Mouse (Mus musculus) kidney, adult 2 months (tissue): Measurements from ENCODE around the gene Wrap53. TPM values are rescaled to one million over a fixed set of nuclear protein-coding genes. Genes with fewer than 3 reads are reported as not detected.

ENCODE experiments used
- DNase-seq: peaks from one replicate; pipeline ENCODE4 v3.0.0; 2021
- H3K27ac ChIP-seq: fragments of 200-500 bp; 2 replicates; pipeline ENCODE4 v1.5.1; 2012; ENCODE audit warnings: low read depth, low read length, control low read depth, inconsistent platforms; ENCODE audit not compliant: insufficient read depth
- H3K27me3 ChIP-seq: fragments of 200-500 bp; replicated peaks from 2 replicates; pipeline ENCODE4 v1.6.1; 2012; ENCODE audit warnings: mild to moderate bottlenecking, moderate library complexity, low read length, inconsistent platforms; ENCODE audit not compliant: control insufficient read depth, insufficient read depth
- H3K36me3 ChIP-seq: fragments of 200-500 bp; 2 replicates; pipeline ENCODE4 v1.6.1; 2012; ENCODE audit warnings: mild to moderate bottlenecking, moderate library complexity, low read length, inconsistent platforms; ENCODE audit not compliant: control insufficient read depth, insufficient read depth
- H3K4me1 ChIP-seq: fragments of 200-500 bp; 2 replicates; pipeline ENCODE4 v1.6.1; 2011; ENCODE audit warnings: low read length; ENCODE audit not compliant: control insufficient read depth, insufficient read depth
- H3K4me3 ChIP-seq: fragments of 200-500 bp; 2 replicates; pipeline ENCODE4 v1.5.1; 2011; ENCODE audit warnings: mild to moderate bottlenecking, low read depth, low read length, control low read depth; ENCODE audit not compliant: insufficient read depth
- CTCF ChIP-seq: fragments of 200-500 bp; conservative IDR thresholded peaks from 2 replicates; pipeline ENCODE4 v1.5.1; 2011; ENCODE audit warnings: low read depth, mild to moderate bottlenecking, control low read depth, low read length, moderate library complexity, mixed read lengths; ENCODE audit not compliant: insufficient read depth, insufficient read length
- POLR2A ChIP-seq: fragments of 200-500 bp; IDR thresholded peaks from one replicate; pipeline ENCODE4 v1.6.1; 2011; ENCODE audit warnings: low read depth, low read length, control low read depth
- WGBS: fragments of 180-500 bp; shearing (Covaris S2); methylation state at CpG from one replicate; pipeline ENCODE4 v1.1.7; 2018; 5-methylcytosine and 5-hydroxymethylcytosine counted together
- polyA plus RNA-seq: library from polyadenylated mRNA; depleted of rRNA; stranded (reverse); fragments of >200 nt; gene quantifications from 2 replicates; pipeline ENCODE4 v1.2.3, GENCODE M21; 2012

The Wrap53 gene
- polyA plus RNA-seq, 1 experiment, result 20.7 TPM

- 64% methylated on average over 8 of the region's 8 CpGs for WGBS
- DNase-seq, result peak; percentile 15
- Histone ChIP-seq H3K27me3 (no peaks in the 10 kb centered on the region), H3K27ac (no peak overlapping the region), H3K4me1 (no peaks in the 10 kb centered on the region; the same call in 1 of the 2 replicates), H3K36me3 (peaks cover 1% of the 10 kb centered on the region; the same call in 1 of the 2 replicates), H3K4me3 (no peak overlapping the region)
- TF ChIP-seq POLR2A (no peak), CTCF (no peak)
Measured at GRCm38 (mm10) chr11:69565131-69565530, 14.9 kb downstream of the Wrap53 start.

- no peak overlapping the region for H3K4me3 ChIP-seq
- TF ChIP-seq POLR2A (no peak), CTCF (no peak)
- peaks cover 1% of the 10 kb centered on the region; the same call in 1 of the 2 replicates for H3K36me3 ChIP-seq
- 0 out of 2 replicates have a peak, but pooled peaks cover 1% of the 10 kb centered on the region for H3K27me3 ChIP-seq
- 60% methylated on average over 3 of the region's 3 CpGs for WGBS
- H3K27ac ChIP-seq, result no peak overlapping the region
- H3K4me1 ChIP-seq, result no peaks in the 10 kb centered on the region; the same call in 1 of the 2 replicates
- DNase-seq, result no peak
Measured at GRCm38 (mm10) chr11:69564391-69564790, 15.7 kb downstream of the Wrap53 start.

DNA sequence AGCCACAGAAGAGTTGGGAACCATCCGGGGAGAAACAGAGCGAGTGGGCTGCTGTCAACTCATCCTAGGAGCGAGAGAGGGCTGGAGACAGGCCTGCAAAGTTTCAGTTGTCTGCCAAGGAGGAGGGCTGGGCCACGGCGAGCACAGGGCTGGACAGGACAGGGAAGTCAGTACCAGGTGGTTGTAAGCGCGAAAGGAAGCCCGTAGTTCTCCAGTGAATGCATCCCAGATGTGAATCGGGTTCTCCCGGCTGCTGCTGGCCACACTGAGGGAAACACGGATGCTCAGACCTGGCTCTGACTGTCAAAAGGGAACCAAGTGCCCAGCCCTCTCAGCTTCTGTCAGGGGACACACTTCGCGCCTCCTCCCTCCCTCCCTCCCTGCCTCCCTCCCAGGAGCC, 16.7 kb downstream of the Wrap53 start:
- Histone ChIP-seq H3K4me3 (no peak overlapping the region), H3K27ac (no peak overlapping the region), H3K27me3 (0 out of 2 replicates have a peak, but pooled peaks cover 1% of the 10 kb centered on the region), H3K4me1 (no peaks in the 10 kb centered on the region; the same call in 1 of the 2 replicates), H3K36me3 (peaks cover 1% of the 10 kb centered on the region; the same call in 1 of the 2 replicates)
- 92% methylated on average over 13 of the region's 13 CpGs for WGBS
- TF ChIP-seq CTCF, result no peak
- no peak for TF ChIP-seq POLR2A
- no peak for DNase-seq

DNA sequence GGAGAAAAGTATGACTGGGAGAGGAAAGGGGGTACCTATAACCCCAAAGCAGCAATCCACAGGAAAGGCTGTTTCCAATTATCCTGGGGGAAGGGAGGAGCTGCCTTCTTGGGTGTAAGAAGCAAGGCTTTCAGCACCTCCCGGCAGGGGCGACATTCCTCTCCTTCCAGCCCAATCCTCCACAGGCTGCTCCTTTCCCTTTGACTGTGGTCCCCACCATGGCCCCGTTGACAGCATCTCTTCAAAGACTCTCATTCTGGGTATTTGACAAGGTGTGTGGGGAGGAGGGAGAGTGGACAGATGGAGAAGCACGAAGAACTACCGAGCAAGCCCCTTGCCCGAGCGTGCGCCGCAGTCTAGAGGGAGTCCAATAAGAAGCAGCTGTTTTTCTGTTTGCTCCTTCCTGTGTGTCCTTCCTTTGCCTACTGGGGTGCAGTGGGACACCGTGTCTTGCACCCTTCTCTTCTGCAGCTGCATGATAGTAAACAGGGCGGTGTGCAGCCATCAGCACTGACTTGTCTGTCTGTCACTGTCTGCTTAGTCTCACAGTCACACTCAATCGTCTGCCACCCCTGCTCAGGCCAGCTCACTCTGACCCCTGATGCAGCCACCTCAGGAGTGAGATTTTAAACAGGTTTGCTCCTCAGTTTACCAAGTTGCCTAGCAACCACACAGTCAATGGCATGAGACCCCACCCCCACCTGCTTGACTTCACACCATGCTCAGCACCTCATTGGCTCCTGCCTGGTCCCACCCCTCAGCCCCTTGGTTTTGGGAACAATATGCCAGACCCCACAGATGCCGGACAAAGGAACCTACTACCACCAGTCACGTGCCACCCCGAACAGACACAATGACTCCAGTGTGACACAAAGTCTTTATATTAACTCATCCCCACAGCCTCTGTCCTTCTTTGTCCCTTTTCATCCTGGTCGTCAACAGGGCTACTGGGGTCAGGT, 18.9 kb downstream of the Wrap53 start:
- no peak for TF ChIP-seq POLR2A
- no peak for TF ChIP-seq CTCF
- no peak overlapping the region for H3K4me3 ChIP-seq
- peaks cover 1% of the 10 kb centered on the region; the same call in 1 of the 2 replicates for H3K36me3 ChIP-seq
- WGBS, result 76% methylated on average over 16 of the region's 16 CpGs
- DNase-seq, result no peak
- no peak overlapping the region for H3K27ac ChIP-seq
- H3K27me3 ChIP-seq, result 0 out of 2 replicates have a peak, but pooled peaks cover 1% of the 10 kb centered on the region
- no peaks in the 10 kb centered on the region; the same call in 1 of the 2 replicates for H3K4me1 ChIP-seq

GRCm38 (mm10) chr11:69559851-69560765, 19.9 kb downstream of the Wrap53 start, which contains the start of gene Efnb3:
Gene Efnb3, minus strand, starts transcription at chr11:69560205.
- no peak for TF ChIP-seq CTCF
- TF ChIP-seq POLR2A, result no peak
- WGBS, result 5% methylated on average over 59 of the region's 59 CpGs

GRCm38 (mm10) chr11:69559183-69559582, 20.9 kb downstream of the Wrap53 start:
- H3K4me3 ChIP-seq, result no peak overlapping the region
- no peaks in the 10 kb centered on the region for H3K4me1 ChIP-seq
- WGBS, result 49% methylated on average over 5 of the region's 5 CpGs
- H3K27me3 ChIP-seq, result 0 out of 2 replicates have a peak, but pooled peaks cover 1% of the 10 kb centered on the region
- no peak overlapping the region for H3K27ac ChIP-seq
- DNase-seq, result no peak
- H3K36me3 ChIP-seq, result peaks cover 1% of the 10 kb centered on the region; the same call in 1 of the 2 replicates
- TF ChIP-seq POLR2A (no peak), CTCF (no peak)

More at GRCm38 (mm10) chr11:69559851-69560765, 19.9 kb downstream of the Wrap53 start, which contains the start of gene Efnb3:
- H3K27me3 ChIP-seq, result 0 out of 2 replicates have a peak, but pooled peaks cover 1% of the 10 kb centered on the region
- H3K36me3 ChIP-seq, result peaks cover 1% of the 10 kb centered on the region; the same call in 1 of the 2 replicates
- H3K27ac ChIP-seq, result no peak within 1 kb of the TSS
- no peak for DNase-seq
- H3K4me1 ChIP-seq, result no peaks in the 10 kb centered on the region; the same call in 1 of the 2 replicates
- peak within 1 kb of the TSS; percentile 27 for H3K4me3 ChIP-seq
